Mouse (Mus musculus) megakaryocyte, adult 5-6 weeks (primary cell): ENCODE results near the gene Plekhg6. TPM values are rescaled to one million over a fixed set of nuclear protein-coding genes. Genes with fewer than 3 reads are reported as not detected.

Experiments
- ATAC-seq: 2 replicates; pipeline ENCODE4 v1.8.0; 2016; ENCODE audit warnings: mild to moderate bottlenecking, inconsistent platforms; ENCODE audit not compliant: poor library complexity, severe bottlenecking
- total RNA-seq, 2 experiments: library from RNA; stranded (forward) in 1 of 2; stranded (reverse) in 1 of 2; fragments of 153-499, 151-499 nt in 1 of 2; fragments of 221-1000, 200-1000 nt in 1 of 2; gene quantifications; 2 replicates each; pipeline versions ENCODE4 v1.2.3 to v1.2.4; 2015 to 2017

Gene Plekhg6
- total RNA-seq, 2 experiments from 2014 or later, result not detected

DNA sequence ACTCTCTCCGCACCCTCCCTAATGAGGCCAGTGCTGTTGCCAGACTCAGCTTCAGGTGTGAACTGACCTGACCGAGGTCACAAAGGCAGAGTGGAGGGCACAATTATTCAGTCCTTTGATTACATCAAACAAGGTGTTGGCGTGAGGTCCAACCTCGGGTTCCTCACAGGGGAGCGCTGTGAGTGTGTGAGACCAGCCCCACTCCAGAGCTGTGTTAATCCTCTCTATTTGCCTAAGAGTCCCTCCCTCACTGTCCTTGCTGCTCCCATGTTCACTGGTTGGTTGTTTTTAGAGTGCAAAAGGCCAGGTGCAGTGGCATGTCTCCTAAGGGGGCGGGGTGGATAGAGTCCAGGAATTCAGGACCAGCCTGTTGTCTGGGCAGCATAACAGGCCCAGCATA is 5.5 kb upstream of the Plekhg6 start:
- ATAC-seq, result no peak

- peak; percentile 63 for ATAC-seq
These were observed 4.7 kb upstream of the Plekhg6 start for GRCm38 (mm10) chr6:125385066-125385974.

- ATAC-seq, result no peak
These were observed 1.4 kb upstream of the Plekhg6 start for GRCm38 (mm10) chr6:125382024-125382423.

DNA sequence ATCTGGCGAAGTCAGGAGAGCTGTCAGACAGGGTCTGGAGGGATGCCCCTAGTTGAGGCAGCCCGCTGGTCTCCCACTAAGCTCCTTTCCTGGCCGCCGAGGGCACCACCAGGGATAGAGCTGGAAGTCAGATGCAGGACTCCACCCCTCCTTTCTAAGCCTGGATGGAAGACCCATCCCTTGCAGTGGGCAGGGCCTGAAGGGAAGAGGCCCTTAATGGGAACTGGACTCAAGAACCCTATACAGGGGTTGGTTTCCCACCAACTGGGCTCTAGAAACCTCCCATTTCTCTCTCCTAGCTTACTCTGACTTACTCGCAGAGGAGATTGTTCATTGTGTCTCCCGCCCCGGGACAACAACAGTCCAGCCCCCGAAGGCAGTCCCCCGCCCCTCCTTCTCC is 812 bp downstream of the Plekhg6 start:
- ATAC-seq, result no peak

- no peak for ATAC-seq
These were observed 2.0 kb downstream of the Plekhg6 start for GRCm38 (mm10) chr6:125378621-125379020.

DNA sequence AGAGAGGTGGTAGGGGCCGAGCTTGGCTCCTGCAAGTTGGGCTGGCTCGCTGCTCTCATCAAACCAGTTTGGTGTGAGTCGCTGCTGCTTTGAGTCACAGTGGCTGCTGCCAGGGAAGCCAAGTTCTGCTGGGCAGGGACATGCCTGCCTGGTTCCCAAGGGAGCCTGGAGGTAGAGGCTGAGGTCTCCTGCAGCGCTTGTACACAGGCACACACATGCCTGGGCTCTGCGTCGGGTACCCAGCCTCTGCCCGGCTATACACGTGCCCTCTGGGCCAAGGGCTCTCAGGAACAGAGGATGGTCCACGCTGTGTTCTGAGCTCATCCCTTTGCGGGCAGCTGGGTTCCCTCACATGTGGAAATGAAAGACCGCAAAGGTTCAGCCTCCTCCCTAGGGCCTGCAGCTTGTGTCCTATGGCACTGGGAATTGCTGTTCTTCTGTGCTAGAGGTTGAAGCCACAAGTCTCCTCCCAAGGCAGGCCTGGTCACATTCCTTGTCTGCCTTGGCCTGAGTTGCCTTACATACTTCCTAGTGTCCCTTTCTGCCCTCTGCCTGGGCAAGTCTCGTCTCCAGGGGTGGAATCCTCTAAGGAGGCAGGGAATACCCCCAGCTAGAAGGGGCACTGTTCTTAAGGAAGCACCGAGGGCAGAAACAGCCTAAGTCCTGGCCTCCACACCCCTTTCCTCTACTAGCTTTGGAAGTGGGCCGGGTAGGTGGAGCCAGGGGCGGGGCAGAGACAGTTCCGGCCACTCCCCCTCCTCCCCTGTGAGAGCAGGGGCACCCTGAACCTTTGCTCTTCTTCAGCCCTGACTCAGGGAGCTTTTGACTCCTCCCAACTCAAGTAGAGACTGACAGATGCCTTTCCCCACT is 2.8 kb downstream of the Plekhg6 start:
- ATAC-seq, result peak; percentile 70

DNA sequence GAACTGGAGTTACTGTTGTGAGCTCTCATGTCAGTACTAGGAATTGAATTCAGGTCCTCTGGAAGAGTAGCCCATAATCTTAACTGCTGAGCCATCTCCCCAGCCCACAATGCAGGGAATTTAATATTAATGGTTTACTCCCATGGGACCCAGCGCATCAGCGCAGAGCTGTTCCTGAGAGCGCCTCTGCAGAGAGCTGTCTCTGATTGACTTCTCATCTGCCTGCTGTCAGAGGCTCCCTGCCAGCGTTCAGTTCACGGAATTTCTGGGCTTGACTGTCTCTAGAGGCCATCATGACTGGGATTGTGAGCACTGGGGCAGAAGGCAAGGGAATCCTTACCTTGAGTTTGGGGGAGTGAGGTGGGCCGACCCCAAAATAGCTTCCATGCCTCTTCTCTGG is 3.6 kb downstream of the Plekhg6 start:
- ATAC-seq, result no peak

DNA sequence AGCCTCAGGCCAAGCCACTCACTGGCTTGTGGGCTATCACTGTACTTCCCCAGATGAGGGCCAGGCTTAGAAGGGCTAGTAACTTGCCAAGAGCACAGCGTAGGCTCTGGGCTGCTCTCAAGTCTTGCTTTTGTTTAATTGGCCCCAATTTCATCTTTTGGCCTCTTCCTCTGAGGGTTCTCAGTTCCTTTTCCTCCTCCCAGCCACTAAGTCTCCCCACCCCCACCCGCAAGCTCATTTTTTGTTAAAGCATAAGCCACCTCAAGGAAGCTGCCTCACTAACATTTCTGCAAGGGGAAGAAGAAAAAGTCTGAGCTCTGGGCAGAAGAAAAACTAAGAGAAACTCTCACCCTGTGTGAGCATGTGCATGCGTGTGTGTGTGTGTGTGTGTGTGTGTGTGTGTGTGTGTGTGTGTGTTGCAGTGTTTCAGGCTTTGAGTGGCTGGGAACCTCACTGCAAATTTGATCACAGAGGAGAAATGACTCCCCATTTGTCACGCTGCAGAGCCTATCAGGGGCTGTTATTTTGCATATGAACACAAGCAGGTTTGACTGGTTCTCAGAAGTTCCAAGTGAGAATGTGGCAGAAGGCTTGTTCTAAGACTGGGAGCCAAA is 12.7 kb downstream of the Plekhg6 start:
- peak; percentile 74 for ATAC-seq

DNA sequence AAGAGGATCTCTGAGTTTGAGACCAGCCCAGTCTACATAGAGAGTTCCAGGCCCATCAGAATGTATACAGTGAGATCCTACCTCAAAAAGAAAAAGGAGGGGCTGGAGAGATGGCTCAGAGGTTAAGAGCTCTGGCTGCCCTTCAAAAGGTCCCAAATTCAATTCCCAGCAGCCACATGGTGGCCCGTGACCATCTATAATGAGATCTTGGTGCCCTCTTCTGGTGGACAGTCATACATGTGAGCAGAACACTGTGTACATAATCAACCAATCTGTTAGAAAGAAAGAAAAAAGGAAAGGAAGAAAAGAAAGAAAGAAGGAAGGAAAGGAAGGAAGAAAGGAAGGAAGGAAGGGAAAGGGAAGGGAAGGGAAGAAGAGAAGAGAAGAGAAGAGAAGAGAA is 14.5 kb downstream of the Plekhg6 start:
- no peak for ATAC-seq

- ATAC-seq, result no peak
These were observed 15.1 kb downstream of the Plekhg6 start for GRCm38 (mm10) chr6:125365522-125365921.

DNA sequence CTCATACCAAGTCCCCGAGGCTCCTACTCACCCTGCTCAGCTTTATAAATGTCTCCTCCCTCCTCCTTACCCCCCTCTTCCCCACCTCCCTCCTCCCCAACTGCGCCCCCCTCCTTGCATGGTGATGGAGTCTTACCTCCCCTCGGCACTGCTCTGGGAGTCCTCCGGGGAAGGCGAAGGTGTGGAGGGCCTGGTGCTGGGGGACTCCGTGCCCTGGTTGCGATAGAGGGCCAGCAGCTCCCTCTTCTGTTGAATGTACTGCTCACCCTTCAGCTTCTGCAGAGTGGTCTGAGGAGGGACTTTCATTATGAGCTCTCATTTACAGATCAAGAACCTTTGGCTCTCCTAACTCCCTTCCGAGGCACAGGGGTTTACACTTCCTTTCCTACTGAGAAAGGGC is 16.1 kb downstream of the Plekhg6 start:
- ATAC-seq, result no peak

GRCm38 (mm10) chr6:125363451-125364242 is 16.9 kb downstream of the Plekhg6 start:
- ATAC-seq, result no peak

- no peak for ATAC-seq
These were observed 17.6 kb downstream of the Plekhg6 start for GRCm38 (mm10) chr6:125363021-125363420.

GRCm38 (mm10) chr6:125361467-125362291 is 18.9 kb downstream of the Plekhg6 start:
- no peak for ATAC-seq

DNA sequence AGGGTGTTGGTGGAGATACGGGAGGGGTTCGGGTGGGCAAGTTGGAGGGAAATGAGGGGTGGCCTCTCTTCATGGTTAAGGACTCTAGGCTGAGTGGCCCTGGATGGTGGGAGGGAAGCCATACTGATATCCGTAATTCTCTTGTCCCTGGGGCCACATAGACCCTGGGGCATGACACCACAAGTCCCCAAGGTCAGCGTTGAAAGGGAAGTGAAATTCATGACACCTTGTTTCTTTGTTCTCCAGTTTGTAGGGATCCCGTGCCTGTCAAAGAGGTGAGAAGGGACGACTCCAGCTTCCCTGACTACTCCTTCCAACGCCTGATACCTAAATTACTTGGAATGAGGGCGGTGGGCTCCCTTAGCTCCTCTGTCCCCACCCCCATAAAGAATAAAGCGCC is 19.7 kb downstream of the Plekhg6 start:
- no peak for ATAC-seq

DNA sequence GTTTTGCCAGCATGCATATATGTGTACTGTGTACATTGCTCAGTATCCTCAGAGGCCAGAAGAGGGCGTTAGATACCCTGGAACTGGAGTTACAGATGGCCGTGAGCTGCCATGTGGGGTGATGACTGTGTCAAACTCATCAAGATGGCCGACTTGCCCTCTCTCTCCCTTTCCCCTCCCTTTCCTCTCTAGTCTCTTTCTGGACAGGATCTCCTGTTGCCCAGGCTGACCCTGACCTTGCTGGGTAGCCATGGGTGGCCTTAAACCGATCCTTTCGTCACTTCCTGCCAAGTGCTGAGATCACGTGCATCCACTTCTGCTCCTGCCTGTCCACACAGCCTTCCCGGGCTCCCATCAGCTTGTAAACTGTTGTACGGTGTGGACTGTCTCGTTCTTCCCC is 20.6 kb downstream of the Plekhg6 start:
- peak; percentile 28 for ATAC-seq

DNA sequence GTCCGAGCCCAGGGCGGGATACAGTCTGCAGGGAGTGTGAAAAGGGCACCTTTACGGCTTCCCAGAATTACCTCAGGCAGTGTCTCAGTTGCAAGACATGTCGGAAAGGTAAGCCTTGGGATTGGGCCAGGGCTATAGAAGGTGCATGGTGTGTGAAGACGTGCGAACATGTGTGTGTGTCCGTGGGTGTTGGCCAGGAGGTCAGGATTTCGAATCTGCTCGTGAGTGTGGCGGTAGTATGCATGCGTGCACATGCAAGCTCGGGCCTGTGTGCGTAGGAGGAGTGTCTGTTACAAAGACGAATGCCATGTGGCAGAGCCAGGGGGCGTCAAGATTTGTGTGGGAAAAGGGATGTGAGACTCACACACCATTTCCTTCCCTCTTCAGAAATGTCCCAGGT is 23.3 kb downstream of the Plekhg6 start:
- no peak for ATAC-seq

DNA sequence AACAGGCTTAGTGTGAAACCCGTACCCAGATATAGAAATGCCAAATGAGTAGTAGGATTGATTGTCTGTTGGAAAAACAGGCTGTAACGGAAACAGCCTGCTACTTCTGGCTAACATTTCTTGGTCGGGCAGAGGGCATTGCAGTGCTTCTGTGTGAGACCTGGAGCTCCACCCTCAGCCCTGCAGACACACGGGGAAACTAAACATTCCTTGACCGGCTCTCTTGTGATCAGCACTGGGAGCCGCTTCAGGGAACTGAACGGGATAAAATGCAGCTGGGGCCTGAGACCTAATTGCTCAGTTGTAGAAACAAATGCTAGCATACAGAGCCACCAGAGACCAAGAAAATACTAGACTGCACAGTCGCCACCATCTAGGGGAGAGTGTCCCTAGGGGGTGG is 24.3 kb downstream of the Plekhg6 start:
- ATAC-seq, result no peak

GRCm38 (mm10) chr6:125355197-125355741 is 25.3 kb downstream of the Plekhg6 start:
- ATAC-seq, result no peak
